Mouse (Mus musculus) cortical plate, adult 2 months (tissue): ENCODE results near the gene Yipf1.

ENCODE experiments used
- CTCF ChIP-seq: fragments of 200-500 bp; IDR thresholded peaks from 2 replicates; pipeline ENCODE4 v1.5.1; 2011; ENCODE audit warnings: mild to moderate bottlenecking, control low read depth, low read length; ENCODE audit not compliant: insufficient read depth; ENCODE audit errors: extremely low read depth
- POLR2A ChIP-seq: fragments of 200-500 bp; IDR thresholded peaks from 2 replicates; pipeline ENCODE4 v1.6.1; 2011; ENCODE audit warnings: mild to moderate bottlenecking, low read length, control low read depth; ENCODE audit not compliant: insufficient read depth; ENCODE audit errors: extremely low read depth

DNA sequence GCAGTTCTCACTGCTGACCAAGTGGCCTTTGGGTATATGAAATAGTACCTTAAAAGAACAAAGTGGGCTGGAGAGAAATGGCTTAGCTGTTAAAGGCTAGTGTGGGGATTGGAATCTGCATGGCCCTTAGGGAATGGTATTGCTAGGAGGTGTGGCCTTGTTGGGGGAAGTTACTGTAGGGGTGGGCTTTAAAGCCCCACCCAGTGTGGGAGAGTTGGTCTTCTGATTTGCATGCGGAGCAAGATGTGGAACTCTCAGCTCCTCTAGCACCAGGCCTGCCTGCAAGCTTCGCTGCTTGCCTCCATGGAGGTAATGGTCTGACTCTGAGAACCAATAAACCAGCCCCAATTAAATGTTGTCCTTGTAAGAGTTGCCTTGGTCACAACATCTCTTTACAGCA is 6.9 kb downstream of the Yipf1 start:
- TF ChIP-seq CTCF (no peak), POLR2A (no peak)
